Mouse (Mus musculus): Measurements from ENCODE around the gene Myl9. TPM values are rescaled to one million over a fixed set of nuclear protein-coding genes. Genes with fewer than 3 reads are reported as not detected.

The Myl9 gene
- 122 and 144 TPM in 2 replicates for polyA plus RNA-seq (2016; fragmentation: Nextera tagmentation; extraction: Ambion mirVana)

DNA sequence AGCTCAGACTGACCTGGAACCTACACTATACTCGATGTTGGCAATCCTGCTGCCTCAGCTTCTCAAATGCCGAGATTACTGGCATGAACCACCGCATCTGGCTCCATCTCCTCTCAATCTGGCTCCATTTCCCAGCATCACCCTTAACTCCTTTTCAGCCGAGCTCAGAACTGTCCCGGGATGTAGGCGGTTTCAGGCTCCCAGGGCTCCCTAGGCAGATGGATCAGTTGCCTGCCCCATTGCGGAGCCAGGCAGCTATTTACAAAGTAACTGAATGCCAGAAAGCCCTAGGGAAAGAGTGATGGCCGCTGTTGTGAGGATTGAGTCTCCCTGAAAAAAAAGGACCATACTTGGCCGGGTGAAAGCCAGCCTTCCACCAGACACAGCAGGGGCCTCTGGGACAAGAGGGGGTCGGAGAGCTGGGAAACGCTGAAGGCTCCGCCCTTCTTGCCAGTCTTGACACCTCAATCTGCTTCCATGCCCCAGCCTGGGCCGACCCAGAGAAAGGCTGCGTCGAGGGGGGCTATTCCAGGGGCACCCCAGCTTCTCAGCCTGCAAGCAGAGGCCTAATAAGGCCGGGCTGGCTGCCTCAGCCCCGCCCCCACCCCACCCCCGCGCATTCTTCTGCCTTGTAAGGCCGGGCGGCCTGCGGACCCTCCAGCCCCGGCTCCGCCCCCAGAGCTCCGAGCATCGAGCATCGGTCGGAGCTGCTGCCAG lies at the start of gene Myl9:
Gene Myl9 (plus strand): TSS at position 683 of the 717 bp plus-strand sequence.
- peak within 1 kb of the TSS; percentile 38 for H3K4me3 ChIP-seq
- no peaks in the 10 kb centered on the region for H3K9me3 ChIP-seq (replicated peaks)
- ATAC-seq (ENCODE audit: low FRiP score) = peak; percentile 85
- WGBS = 1% methylated on average over 28 of the region's 28 CpGs
- H3K9ac ChIP-seq = peak within 1 kb of the TSS; percentile 53
- H3K4me2 ChIP-seq (replicated peaks) = peak within 1 kb of the TSS; percentile 75
- H3K36me3 ChIP-seq = no peaks in the 10 kb centered on the region
- peaks cover 19% of the 10 kb centered on the region for H3K27me3 ChIP-seq
- H3K27ac ChIP-seq = peak within 1 kb of the TSS; percentile 66; the same call in 1 of the 2 replicates
- peaks cover 19% of the 10 kb centered on the region for H3K4me1 ChIP-seq

DNA sequence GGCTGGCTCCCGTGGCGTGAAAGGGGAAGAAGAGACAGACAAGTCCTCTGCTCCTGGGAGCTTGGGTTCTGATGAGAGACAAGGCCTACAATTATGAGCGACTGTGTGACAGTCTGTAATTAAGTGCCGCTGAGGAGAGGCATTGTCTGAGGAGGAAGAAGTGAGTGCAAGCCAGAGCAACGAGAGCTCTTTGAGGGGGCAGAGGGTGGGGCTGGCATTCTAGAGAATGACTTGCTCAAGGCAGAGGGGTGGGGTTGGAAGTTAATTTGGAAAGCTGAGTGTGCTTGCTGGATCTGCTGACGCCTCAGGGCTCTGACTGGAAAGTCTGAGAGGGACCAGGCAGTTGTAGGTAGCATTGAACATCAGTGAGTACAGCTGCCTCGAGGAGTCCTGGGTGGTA lies 48.9 kb upstream of the Myl9 start:
- no peaks in the 10 kb centered on the region for H3K9me3 ChIP-seq (replicated peaks)
- H3K4me3 ChIP-seq = 0 out of 2 replicates have a peak overlapping the region, but pooled peaks have one; percentile 5
- peak overlapping the region; percentile 49 for H3K27ac ChIP-seq
- no peaks in the 10 kb centered on the region; the same call in 1 of the 2 replicates for H3K36me3 ChIP-seq
- H3K4me1 ChIP-seq = peaks cover 61% of the 10 kb centered on the region
- H3K4me2 ChIP-seq (replicated peaks) = peak overlapping the region; percentile 31
- ATAC-seq (ENCODE audit: low FRiP score) = no peak
- H3K9ac ChIP-seq = peak overlapping the region; percentile 3; the same call in 1 of the 2 replicates
- WGBS = 18% methylated on average over 7 of the region's 7 CpGs
- H3K27me3 ChIP-seq = no peaks in the 10 kb centered on the region

DNA sequence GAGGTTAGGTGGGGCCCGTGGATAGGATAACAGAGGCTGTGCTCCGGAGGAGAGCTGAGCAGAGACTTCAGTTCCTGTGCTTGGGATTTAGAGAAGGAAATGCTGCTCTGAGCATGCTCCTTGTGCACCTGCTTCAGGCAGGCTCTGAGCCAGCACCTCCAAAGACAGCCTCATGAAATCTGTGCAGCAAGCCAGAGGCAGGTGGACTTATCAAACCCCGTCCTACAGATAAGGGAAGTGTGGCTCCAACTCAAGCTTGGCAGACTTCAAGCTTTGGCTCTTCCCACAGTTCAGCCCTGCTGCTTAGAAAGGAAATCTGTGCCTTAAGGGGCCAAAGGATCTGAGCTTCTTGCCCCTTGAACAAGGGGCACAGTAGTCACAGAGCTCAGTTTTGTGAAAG lies 48.3 kb upstream of the Myl9 start:
- 0 out of 2 replicates have a peak overlapping the region, but pooled peaks have one; percentile 3 for H3K9ac ChIP-seq
- no peak for ATAC-seq (ENCODE audit: low FRiP score)
- peaks cover 66% of the 10 kb centered on the region for H3K4me1 ChIP-seq
- no peaks in the 10 kb centered on the region; the same call in 1 of the 2 replicates for H3K36me3 ChIP-seq
- H3K27ac ChIP-seq = peak overlapping the region; percentile 49
- H3K4me3 ChIP-seq = no peak overlapping the region
- no peaks in the 10 kb centered on the region for H3K9me3 ChIP-seq (replicated peaks)
- no peaks in the 10 kb centered on the region for H3K27me3 ChIP-seq
- peak overlapping the region; percentile 31 for H3K4me2 ChIP-seq (replicated peaks)
- 63% methylated on average over 3 of the region's 3 CpGs for WGBS

DNA sequence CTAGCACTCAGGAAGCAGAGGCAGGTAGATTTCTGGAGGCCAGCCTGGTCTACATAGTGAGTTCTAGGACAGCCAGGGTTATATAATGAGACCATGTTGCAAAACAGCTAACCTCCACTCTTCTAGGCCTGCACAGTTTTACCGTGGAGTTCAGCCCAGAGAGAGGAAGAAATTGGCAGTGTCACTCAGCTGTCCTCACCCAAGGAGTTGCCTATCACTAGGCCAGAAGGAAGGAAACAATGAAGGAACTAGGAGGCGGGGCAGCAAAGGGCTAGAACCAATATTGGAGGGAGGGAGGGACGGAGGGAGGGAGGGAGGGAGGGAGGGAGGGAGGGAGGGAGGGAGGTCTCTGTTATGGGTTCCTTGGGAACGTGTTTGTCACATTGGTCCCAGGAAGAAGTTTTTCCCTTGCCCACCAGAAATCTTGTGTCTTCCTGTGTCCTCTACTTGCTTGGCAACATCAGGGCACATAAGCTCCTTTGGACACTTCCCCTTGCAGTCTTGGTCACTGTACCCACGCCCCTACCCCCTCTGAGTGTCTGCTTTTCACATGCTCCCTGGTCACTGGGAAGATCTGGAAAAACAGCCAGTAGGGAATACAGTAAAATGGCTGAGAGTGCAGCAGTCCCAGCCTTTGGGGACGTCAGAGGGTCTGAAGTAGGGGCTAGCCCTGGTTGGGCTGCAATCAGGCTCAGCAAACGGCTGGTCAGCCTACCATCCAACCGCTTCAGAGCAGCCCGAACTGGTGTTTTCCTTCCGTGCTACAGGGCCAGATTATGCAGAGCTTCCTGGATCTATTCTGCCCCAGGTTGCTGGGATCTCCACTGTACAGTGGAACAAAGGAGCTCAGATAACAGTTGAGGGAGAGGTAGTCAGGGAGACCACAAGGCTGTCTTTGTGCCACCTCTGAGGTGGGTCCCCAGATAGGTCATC lies 45.4 kb upstream of the Myl9 start:
- no peaks in the 10 kb centered on the region for H3K27me3 ChIP-seq
- peaks cover 54% of the 10 kb centered on the region for H3K4me1 ChIP-seq
- H3K4me3 ChIP-seq = no peak overlapping the region
- ATAC-seq (ENCODE audit: low FRiP score) = 0 out of 2 replicates have a peak, but pooled peaks have one; percentile 15
- H3K4me2 ChIP-seq (replicated peaks) = no peak overlapping the region
- WGBS = 61% methylated on average over 8 of the region's 10 CpGs
- no peaks in the 10 kb centered on the region; the same call in 1 of the 2 replicates for H3K36me3 ChIP-seq
- H3K9ac ChIP-seq = no peak overlapping the region
- H3K27ac ChIP-seq = peak overlapping the region; percentile 40; the same call in 1 of the 2 replicates
- H3K9me3 ChIP-seq (replicated peaks) = no peaks in the 10 kb centered on the region

DNA sequence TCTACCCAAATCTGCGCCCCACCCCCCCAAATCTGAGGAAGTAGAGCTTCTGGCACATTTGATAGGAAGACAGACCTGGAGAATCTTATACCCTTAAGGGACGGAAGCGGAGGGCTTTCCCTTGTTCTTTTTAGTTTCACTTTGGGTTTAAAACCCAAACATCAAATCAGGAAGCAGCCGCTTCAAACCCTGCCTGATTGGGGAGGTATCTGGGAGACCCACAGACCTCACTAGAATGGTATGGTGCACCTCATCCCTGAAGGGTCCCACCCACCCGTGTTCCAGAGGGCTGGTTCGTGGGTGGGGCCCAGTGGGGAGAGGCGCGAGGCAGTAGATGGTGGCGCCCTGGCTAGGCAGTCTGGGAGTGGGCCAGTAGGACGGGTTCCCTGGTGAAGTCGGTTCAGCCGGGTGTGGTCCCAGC lies 44.7 kb upstream of the Myl9 start:
- no peaks in the 10 kb centered on the region; the same call in 1 of the 2 replicates for H3K36me3 ChIP-seq
- ATAC-seq (ENCODE audit: low FRiP score) = 0 out of 2 replicates have a peak, but pooled peaks have one; percentile 35
- no peak overlapping the region for H3K4me2 ChIP-seq (replicated peaks)
- no peak overlapping the region for H3K9ac ChIP-seq
- H3K27me3 ChIP-seq = no peaks in the 10 kb centered on the region
- H3K4me3 ChIP-seq = no peak overlapping the region
- H3K4me1 ChIP-seq = peaks cover 52% of the 10 kb centered on the region
- H3K27ac ChIP-seq = peak overlapping the region; percentile 40; the same call in 1 of the 2 replicates
- no peaks in the 10 kb centered on the region for H3K9me3 ChIP-seq (replicated peaks)
- 87% methylated on average over 12 of the region's 12 CpGs for WGBS

DNA sequence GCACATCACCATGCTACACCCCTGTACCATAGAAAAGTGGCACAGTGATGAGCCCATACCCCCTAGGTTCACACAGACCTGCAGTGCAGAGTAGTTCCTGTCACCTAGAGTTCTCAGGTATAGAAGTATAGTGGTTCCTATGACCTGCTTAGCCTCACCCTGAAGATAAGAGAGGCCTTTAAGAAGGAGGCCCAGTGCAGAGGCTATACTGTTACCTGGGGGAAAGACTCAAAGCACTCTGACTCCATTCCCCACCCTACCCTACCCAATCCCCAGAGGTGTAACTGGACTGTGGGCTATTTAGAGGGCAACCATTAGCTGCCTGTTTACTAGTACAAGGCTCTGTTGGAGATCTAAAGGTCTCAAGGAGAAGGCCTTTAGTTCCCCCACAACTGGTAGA lies 43.6 kb upstream of the Myl9 start:
- H3K9me3 ChIP-seq (replicated peaks) = no peaks in the 10 kb centered on the region
- no peak overlapping the region for H3K27ac ChIP-seq
- H3K4me3 ChIP-seq = no peak overlapping the region
- H3K9ac ChIP-seq = no peak overlapping the region
- H3K36me3 ChIP-seq = no peaks in the 10 kb centered on the region; the same call in 1 of the 2 replicates
- no peak overlapping the region for H3K4me2 ChIP-seq (replicated peaks)
- H3K4me1 ChIP-seq = peaks cover 50% of the 10 kb centered on the region
- no peak for ATAC-seq (ENCODE audit: low FRiP score)
- no peaks in the 10 kb centered on the region for H3K27me3 ChIP-seq

DNA sequence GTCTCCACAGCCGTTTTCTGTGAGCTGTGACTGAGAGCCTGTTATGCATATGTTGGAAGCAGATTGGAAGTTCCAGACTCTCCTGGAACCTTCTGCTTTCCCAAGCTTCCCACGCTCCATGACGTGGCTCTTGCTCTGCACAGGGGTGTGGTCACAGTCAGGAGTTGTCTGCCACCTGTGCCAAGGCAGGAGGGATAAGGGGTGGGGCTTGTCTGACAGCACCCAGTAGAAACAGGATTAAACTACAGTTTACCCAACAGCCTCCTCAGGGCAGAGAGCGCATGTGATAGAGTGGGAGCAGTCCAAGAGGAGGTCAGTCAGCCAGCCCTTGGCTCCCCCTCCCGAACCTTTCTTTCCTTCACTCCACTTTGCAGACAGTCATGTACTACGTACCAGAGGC lies 43.1 kb upstream of the Myl9 start:
- ATAC-seq (ENCODE audit: low FRiP score) = no peak

DNA sequence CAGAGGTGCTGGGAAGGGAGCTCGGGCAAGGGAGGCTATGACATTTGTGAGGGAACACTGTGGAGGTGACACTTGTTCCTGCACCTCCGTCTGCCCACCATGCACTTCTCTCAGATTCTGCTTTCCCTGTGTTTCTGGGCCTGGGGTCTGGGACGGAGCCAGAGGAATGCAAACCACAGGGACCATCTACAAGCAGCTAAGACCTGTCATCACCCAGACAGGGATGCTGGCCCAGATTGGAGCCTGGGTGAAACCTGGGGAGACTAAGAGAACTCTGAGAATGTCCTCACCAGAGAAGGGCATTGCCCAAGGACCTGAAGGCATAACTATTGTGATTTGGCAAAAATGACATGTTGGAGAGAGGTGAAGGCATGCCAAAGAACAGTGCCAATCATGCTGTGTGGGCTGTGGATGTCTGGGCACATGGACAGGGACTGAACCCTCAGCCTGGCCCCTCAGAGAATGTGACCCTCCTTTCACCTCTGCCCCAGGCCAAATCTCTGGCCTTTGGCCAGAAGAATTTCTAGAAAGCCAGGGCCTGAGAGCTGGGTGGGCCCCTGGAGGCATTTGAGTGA lies 39.4 kb upstream of the Myl9 start:
- no peaks in the 10 kb centered on the region for H3K9me3 ChIP-seq (replicated peaks)
- no peak overlapping the region for H3K4me2 ChIP-seq (replicated peaks)
- H3K9ac ChIP-seq = no peak overlapping the region
- peaks cover 43% of the 10 kb centered on the region for H3K4me1 ChIP-seq
- H3K36me3 ChIP-seq = no peaks in the 10 kb centered on the region
- whole genome bisulfite sequencing = 64% methylated on average over 3 of the region's 3 CpGs
- no peak overlapping the region for H3K4me3 ChIP-seq
- H3K27ac ChIP-seq = no peak overlapping the region
- H3K27me3 ChIP-seq = no peaks in the 10 kb centered on the region
- ATAC-seq (ENCODE audit: low FRiP score) = no peak

More for the DNA sequence above, 43.1 kb upstream of the Myl9 start:
- Histone ChIP-seq H3K27me3 (no peaks in the 10 kb centered on the region), H3K4me1 (peaks cover 49% of the 10 kb centered on the region), H3K36me3 (no peaks in the 10 kb centered on the region; the same call in 1 of the 2 replicates), H3K4me3 (no peak overlapping the region), H3K9me3 (replicated peaks) (no peaks in the 10 kb centered on the region), H3K9ac (no peak overlapping the region), H3K4me2 (replicated peaks) (no peak overlapping the region), H3K27ac (no peak overlapping the region; the same call in 1 of the 2 replicates)
- 78% methylated on average over 6 of the region's 6 CpGs for WGBS

DNA sequence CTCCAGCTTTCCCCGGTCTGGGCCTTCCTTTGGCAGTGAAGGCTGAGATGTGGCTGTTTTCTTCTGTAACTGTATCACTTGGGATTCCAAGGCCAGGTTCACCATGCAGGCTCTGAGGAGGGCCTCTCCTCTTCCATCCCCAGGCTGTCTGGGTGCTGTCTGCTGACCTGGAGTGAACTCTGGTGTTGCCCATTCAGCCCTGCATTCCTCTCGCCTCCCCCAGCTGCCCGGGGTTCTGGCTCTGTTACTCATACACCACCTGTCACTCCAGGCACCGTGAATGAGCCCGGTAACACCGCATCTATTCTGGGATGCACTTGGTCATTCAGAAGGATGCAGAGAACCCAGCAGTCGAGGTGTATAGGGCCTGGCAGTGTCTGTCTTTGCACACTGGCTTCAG lies 38.4 kb upstream of the Myl9 start:
- H3K36me3 ChIP-seq = no peaks in the 10 kb centered on the region
- H3K9me3 ChIP-seq (replicated peaks) = no peaks in the 10 kb centered on the region
- 50% methylated on average over 7 of the region's 7 CpGs for WGBS
- H3K9ac ChIP-seq = no peak overlapping the region
- no peak overlapping the region for H3K4me2 ChIP-seq (replicated peaks)
- ATAC-seq (ENCODE audit: low FRiP score) = no peak
- no peak overlapping the region for H3K27ac ChIP-seq
- H3K4me3 ChIP-seq = no peak overlapping the region
- H3K4me1 ChIP-seq = peaks cover 48% of the 10 kb centered on the region
- H3K27me3 ChIP-seq = no peaks in the 10 kb centered on the region

DNA sequence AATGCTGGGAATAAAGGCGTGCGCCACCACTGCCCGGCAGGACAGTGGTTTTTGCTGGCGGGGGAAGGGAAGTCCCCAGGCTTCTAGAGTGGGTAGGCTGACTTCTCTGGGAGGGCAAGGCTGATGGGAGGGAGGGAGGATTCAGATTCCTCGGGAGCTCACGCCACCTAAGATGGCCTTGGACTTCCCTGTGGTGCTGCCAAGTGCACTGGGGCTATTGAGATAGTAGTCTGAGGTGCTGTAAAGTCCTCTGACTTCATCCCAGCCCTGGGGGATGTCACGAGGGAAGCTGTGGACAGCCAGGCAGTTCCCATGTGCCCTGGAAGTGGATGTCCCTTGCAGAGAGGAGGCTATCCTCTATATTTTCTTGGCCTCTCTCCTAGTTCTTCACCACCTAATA lies 37.2 kb upstream of the Myl9 start:
- H3K9ac ChIP-seq = no peak overlapping the region
- WGBS = 74% methylated on average over 7 of the region's 7 CpGs

DNA sequence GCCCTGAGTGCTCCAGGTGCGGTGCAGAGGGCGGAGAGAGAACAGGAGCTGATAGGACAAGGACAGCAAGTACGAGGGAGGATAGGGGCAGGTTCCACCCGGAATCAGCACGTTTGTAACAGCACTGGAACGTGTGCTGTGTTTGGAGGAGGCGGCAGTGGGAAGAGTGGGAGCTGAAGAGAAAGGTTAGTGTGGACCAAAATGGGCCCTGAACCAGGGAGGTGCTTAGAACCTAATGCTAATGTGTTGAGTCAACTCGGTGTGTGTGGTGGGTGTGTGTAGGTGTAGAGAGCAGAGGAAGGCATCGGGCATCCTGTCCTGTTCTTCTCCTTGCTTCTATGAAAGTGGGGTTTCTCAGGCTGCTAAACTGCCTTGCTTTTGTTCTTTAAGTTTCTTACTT lies 34.0 kb upstream of the Myl9 start:
- Histone ChIP-seq H3K4me1 (peaks cover 41% of the 10 kb centered on the region), H3K9ac (no peak overlapping the region), H3K9me3 (replicated peaks) (no peaks in the 10 kb centered on the region), H3K27ac (no peak overlapping the region), H3K36me3 (peaks cover 18% of the 10 kb centered on the region), H3K4me3 (no peak overlapping the region), H3K27me3 (no peaks in the 10 kb centered on the region), H3K4me2 (replicated peaks) (no peak overlapping the region)
- no peak for ATAC-seq (ENCODE audit: low FRiP score)
- WGBS = 87% methylated on average over 9 of the region's 9 CpGs

More for the DNA sequence above, 37.2 kb upstream of the Myl9 start:
- no peak overlapping the region for H3K4me2 ChIP-seq (replicated peaks)
- H3K36me3 ChIP-seq = no peaks in the 10 kb centered on the region
- no peak for ATAC-seq (ENCODE audit: low FRiP score)
- H3K4me3 ChIP-seq = no peak overlapping the region
- peaks cover 50% of the 10 kb centered on the region for H3K4me1 ChIP-seq
- H3K9me3 ChIP-seq (replicated peaks) = no peaks in the 10 kb centered on the region
- no peak overlapping the region for H3K27ac ChIP-seq
- no peaks in the 10 kb centered on the region for H3K27me3 ChIP-seq

DNA sequence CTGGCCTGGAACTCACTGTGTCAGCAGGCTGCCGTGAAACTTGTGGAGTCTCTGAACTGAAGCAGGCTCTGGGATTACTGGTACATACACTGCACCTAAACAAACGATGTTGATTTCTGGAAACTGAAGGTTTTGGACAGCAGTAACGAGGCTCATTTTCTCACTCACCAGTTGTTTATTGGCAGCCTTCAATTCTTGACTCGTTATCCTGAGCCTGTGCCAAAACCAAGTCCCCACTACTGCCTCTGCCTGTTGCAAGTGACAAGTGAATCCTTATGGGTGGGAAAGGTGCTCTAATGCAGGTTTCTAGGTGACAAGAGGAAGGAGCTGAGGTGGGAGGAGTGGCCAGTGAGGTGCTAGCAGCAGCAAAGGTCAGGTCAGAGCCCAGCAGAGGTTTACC lies 33.2 kb upstream of the Myl9 start:
- peaks cover 25% of the 10 kb centered on the region for H3K36me3 ChIP-seq
- H3K27ac ChIP-seq = no peak overlapping the region
- no peak overlapping the region for H3K4me3 ChIP-seq
- no peaks in the 10 kb centered on the region for H3K27me3 ChIP-seq
- no peak overlapping the region for H3K4me2 ChIP-seq (replicated peaks)
- no peak overlapping the region for H3K9ac ChIP-seq
- 80% methylated on average over 4 of the region's 4 CpGs for WGBS
- H3K4me1 ChIP-seq = peaks cover 35% of the 10 kb centered on the region
- H3K9me3 ChIP-seq (replicated peaks) = no peaks in the 10 kb centered on the region
- no peak for ATAC-seq (ENCODE audit: low FRiP score)
